Mouse (Mus musculus) right cerebral cortex, postnatal 14 days (tissue): ENCODE measurements around the gene Tcte2.
A peak's percentile ranks its signal among the peaks of the same experiment; 100 is the strongest.

Source experiments
- DNase-seq: peaks from one replicate; pipeline ENCODE4 v3.0.0; 2022

Gene Tcte2

DNA sequence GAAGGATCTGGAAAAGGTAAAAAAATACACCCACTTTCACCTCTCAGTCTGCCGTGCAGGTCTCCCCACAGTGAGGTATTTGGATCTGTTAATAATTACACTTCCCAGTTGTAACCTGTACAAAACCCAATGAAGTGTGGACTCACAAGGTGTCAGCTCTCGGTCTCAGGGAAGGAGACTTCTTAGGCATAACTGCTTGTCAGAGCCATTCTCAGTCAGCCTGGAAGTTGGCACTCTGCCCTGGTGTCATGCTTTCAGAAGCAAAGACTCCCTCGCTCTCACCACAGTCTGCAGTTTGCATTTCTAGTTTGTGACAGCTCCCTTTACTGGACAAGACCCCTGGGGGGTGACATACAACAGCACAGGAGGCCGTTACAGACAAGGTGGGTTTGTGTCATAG, 16.8 kb downstream of the Tcte2 start:
- DNase-seq: peak; percentile 50

DNA sequence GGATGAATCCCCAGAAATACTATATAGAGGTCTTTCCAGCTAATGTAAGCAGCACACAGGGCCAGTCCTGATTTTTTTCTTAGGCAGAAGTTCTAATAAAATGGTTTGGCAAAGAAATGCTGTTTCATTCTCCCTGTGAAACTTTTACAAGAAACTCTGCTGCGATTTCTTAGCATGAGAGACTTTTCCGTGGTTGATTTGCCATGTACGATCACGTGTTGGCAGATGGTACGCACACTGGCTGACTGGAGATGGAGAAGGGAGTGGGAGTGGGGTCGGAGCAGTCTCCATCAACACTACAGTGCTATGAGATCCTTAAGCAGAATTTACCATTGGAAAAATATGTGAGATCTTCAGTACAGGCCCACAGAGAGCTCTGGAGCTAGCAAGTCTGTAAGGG, 17.4 kb downstream of the Tcte2 start:
- DNase-seq: no peak

DNA sequence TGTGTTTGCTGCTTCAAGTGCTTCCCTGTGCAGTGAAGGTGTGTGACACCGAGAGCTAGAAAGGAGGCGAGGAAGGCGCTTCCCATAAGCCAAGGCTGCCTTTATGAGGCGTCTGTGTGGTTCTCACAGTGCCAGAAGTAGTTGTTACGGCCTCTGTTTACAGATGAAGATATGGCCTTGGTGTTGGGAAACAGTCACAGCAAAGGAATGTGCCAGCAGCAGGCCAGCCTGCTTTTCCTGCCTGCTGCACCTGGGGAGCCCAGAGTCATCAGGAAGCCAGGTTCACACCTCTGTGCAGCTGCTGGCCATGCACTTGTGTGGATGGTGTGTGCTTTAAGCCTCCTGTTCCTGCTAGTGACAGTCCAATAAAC, 17.9 kb downstream of the Tcte2 start:
- no peak for DNase-seq

GRCm38 (mm10) chr17:13742941-13743708, 18.5 kb downstream of the Tcte2 start:
- no peak for DNase-seq

GRCm38 (mm10) chr17:13742334-13742733, 19.3 kb downstream of the Tcte2 start:
- no peak for DNase-seq

GRCm38 (mm10) chr17:13741611-13742010, 20.0 kb downstream of the Tcte2 start:
- no peak for DNase-seq

DNA sequence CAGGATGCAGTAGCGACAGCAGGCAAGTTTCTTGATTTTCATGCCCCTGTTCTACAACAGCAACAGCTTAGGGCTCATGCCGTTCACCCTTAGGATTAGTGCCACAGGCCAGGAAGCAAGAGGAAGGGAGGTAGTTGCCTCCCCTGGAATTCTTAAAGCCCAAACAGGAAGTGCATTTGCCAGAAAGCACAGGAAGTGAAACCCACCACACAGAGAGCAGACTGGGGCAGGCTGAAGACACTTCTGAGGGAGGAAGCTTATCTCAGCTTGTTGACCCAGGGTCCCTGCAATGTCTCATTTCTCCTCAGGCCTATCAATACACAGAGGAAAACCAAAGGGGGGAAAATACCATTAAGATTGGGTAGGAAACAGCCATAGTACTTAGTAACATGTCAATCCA, 20.8 kb downstream of the Tcte2 start:
- no peak for DNase-seq

GRCm38 (mm10) chr17:13739981-13740380, 21.6 kb downstream of the Tcte2 start:
- no peak for DNase-seq

DNA sequence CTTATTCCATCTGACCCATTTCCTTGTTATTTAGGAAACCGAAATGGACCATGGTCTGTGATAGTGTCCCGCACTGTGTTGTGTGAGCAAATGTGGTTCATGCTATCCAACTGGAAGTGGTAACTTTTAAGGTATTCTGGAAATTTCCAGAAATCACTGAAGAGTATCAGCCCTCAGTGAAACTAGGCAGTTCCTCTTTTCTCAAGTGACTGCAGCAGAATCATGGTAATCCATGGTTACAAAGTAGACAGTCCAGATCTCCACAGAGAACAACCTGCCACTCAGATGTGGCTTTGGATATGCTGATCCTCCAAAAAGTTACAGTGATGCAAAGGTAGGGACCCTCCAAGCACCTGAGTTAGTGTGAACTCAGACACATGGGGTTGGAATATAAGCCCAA, 22.7 kb downstream of the Tcte2 start:
- no peak for DNase-seq

DNA sequence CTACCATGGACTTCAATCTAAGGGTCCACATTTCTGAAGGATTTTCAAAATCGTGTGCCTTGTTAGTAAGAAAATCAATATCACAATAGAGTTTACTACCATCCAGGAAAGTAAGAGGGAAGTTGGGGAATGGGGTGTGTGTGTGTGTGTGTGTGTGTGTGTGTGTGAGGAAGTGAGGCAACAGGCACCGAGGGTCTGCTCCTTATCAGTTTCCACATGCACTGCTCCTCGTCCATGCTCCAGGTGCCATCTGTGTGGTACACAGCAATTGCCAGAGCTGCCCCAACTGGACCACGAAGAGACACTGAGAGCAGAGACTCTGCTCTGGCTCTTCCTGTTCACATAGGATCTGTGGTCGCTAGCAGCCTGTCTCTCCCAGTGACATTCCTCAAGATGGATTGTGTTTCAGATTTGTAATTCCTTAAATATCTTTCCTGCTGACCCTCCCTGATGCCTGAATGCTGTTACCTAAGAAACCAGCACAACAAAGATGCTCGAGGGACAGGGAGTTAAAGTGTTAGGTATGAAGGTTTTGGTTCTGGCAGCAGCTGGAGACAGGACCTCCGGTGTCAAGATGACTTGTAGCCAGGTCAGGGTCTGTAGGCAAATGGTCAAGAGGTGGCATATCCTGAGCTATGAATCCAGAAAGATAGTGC, 23.4 kb downstream of the Tcte2 start:
- no peak for DNase-seq

DNA sequence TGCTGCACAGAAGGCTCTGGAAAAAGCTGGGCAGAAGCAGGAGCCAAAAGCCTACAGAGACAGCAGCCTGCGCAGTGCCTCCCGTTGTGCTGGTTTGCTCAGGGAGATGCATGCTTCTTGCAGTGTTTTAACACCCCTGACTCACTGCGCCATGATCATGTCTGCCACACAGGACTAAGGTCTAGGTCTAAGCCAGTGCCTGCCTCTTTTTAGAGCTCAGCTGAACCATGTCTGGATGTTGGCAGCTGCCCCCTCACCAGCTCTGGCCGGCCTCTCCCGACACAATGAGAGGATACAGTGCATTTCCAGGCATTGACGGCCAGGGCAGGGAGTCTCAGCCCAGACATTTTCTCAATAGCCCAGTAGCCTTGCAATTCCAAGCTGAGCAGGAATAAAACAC, 24.3 kb downstream of the Tcte2 start:
- no peak for DNase-seq

- no peak for DNase-seq
Observed at GRCm38 (mm10) chr17:13735803-13736282, 25.8 kb downstream of the Tcte2 start.

DNA sequence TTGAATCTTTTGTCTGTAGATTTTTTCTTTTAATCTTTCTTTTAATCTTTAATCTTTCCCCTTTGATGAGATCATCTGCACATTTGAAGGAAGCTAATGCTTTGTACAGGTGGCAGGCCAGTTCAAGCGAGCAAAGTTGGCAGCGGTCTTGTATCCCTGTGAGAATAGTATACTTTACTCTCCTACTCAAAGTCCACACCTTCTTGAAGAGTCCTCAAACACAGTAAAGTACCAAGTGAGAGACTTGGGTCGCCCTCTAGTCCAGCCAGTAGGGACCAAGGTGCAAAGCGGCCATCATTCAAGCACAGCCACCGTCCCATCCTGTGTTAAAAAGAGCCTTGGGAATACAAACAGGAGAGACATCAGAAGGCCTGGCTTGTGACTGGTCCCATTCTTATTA, 26.6 kb downstream of the Tcte2 start:
- DNase-seq: no peak

- no peak for DNase-seq
Observed at GRCm38 (mm10) chr17:13733971-13734370, 27.7 kb downstream of the Tcte2 start.

- no peak for DNase-seq
Observed at GRCm38 (mm10) chr17:13732685-13733084, 28.9 kb downstream of the Tcte2 start.

GRCm38 (mm10) chr17:13731727-13732112, 29.9 kb downstream of the Tcte2 start:
- DNase-seq: no peak

DNA sequence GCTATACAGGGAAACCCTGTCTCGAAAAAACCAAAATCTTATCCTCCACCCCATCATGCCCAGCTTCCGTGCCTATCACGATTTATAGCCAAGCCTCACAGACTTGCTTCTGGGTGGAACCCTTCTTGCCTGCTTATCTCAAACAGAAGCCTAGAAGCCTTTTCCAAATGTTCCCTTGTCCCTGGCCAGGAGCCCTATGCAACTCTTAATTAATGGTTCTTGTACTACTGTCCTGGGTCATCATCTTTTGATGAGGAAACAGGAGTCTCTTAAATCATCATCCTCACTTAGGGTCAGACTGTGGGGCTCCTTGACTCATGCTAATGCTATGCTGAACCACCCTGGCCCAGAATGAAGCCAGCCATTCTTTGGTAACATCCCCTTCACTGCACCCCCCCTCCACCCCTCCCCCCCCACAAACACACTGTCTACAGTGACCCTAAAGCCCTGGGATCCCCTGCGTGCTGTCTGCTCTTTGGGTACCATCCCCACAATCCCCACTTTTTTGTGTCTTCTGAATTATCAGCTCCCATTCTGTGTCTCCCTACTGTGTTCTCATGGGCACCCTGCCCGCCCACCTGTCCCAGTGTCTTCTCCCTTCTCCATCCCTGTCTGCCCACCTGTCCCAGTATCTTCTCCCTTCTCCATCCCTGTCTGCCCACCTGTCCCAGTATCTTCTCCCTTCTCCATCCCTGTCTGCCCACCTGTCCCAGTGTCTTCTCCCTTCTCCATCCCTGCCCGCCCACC, 30.5 kb downstream of the Tcte2 start:
- no peak for DNase-seq

DNA sequence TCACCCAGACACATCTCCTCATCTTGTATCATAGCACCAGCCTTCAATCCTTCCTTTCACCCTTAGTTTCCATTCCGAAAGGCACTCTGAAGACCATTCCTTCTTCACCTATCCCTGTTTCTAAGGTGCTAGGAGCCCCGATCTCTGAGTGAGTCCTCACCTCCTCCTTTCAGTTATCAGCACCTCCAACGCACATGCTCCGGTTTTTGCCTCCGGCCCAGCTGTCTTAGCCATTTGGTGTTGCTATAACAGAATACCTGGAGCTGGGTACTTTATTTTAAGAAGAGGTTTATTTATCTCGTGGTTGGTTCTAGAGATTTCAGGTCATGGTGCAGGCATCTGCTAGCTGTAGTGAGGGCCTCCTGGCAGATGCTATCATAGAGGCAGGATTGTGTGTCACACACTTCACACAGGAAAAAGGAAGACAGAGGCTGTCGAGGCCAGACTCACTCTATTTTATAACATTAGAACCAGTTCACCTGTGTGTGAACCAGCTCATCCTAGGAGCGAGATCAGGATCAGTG, 34.7 kb downstream of the Tcte2 start:
- DNase-seq: no peak

GRCm38 (mm10) chr17:13725004-13725550, 36.5 kb downstream of the Tcte2 start:
- DNase-seq: no peak

DNA sequence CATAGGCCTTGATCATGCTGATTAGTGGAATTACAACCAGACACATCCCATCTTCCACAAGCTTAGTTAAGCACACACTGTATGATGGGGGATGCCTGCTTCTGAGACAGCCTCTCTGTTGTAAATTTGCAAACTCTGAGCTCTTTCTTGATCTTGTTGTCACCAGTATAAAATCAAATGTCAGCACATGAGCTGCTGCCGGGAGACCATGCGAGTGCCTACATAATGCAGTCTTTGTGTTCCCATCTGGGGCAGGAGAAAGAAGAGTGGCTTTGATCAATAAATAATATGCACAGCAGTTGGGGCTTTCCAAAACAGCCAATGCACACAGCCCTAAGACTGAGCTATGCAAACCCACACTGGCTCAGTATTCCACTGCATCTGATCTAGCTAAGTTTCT, 39.2 kb downstream of the Tcte2 start:
- no peak for DNase-seq

- DNase-seq: no peak
Observed at GRCm38 (mm10) chr17:13721372-13721771, 40.3 kb downstream of the Tcte2 start.

- DNase-seq: no peak
Observed at GRCm38 (mm10) chr17:13720187-13720586, 41.4 kb downstream of the Tcte2 start.

GRCm38 (mm10) chr17:13717428-13717827, 44.2 kb downstream of the Tcte2 start:
- DNase-seq: no peak
